Mouse (Mus musculus) ES-E14 (cell line): ENCODE data around the gene Srrm1.

Experiments used
- CHD2 ChIP-seq: IDR thresholded peaks from 2 replicates; pipeline ENCODE4 v1.6.1; 2014; ENCODE audit warnings: mild to moderate bottlenecking, low read depth, low read length, inconsistent platforms
- HCFC1 ChIP-seq: IDR thresholded peaks from 2 replicates; pipeline ENCODE4 v1.6.1; 2012; ENCODE audit warnings: low read length, inconsistent platforms, borderline replicate concordance; ENCODE audit not compliant: insufficient read depth
- MAFK ChIP-seq: IDR thresholded peaks from 2 replicates; pipeline ENCODE4 v1.6.1; 2014; ENCODE audit warnings: mild to moderate bottlenecking, low read depth, low read length, inconsistent platforms; ENCODE audit not compliant: insufficient read depth
- ZC3H11A ChIP-seq: IDR thresholded peaks from 2 replicates; pipeline ENCODE4 v1.6.1; 2012; ENCODE audit warnings: low read depth, mild to moderate bottlenecking, inconsistent platforms, low read length, borderline replicate concordance

DNA sequence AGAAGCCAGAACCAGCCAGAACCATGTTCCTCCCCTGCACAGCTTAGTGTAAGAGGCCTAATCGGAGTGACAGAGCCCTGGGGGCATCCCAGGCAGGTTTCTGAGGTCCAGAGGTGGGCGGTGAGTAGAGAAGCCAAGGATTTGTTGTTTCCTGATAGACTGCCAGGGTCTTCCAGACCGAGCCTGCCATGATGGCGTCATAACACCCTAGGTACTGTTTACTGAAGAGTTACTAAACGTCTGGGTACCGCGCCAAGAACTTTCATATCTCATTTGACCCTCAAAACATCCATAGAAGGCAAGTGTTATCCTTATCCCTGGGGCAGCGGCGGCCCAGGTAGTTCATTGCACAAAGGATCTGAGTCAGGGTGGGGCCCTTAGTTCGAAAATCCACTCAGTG lies 54.4 kb downstream of the Srrm1 start:
- no peak for TF ChIP-seq CHD2
- TF ChIP-seq HCFC1: no peak
- no peak for TF ChIP-seq ZC3H11A
- no peak for TF ChIP-seq MAFK
